Mouse (Mus musculus) layer of hippocampus, postnatal 25 days (tissue): ENCODE results near the gene Olfr524. TPM values are rescaled to one million over a fixed set of nuclear protein-coding genes. Genes with fewer than 3 reads are reported as not detected.

Source experiments
- DNase-seq, 2 experiments: peaks; one replicate each; pipeline ENCODE4 v3.0.0; 2022; ENCODE audit warnings: mixed read lengths in 2 of 2, low spot score in 1 of 2; ENCODE audit errors: extremely low spot score in 1 of 2
- total RNA-seq, 2 experiments: library from RNA; stranded (reverse); gene quantifications; 2 replicates each; pipeline ENCODE4 v1.2.3; 2021

Gene Olfr524
- total RNA-seq, 2 experiments from 2014 or later: not detected

- peak in 1 of 2 experiments; percentile 20 for DNase-seq
Observed at GRCm38 (mm10) chr7:140187721-140188390, 17.9 kb downstream of the Olfr524 start.

- peak in 1 of 2 experiments; percentile 42 for DNase-seq
Observed at GRCm38 (mm10) chr7:140186646-140187620, 18.8 kb downstream of the Olfr524 start.

GRCm38 (mm10) chr7:140184206-140184605 lies 21.6 kb downstream of the Olfr524 start:
- DNase-seq: no peak

GRCm38 (mm10) chr7:140180692-140181091 lies 25.1 kb downstream of the Olfr524 start:
- no peak for DNase-seq

- DNase-seq: no peak
Observed at GRCm38 (mm10) chr7:140179176-140179575, 26.6 kb downstream of the Olfr524 start.

GRCm38 (mm10) chr7:140172936-140173335 lies 32.8 kb downstream of the Olfr524 start, which contains the start of gene Olfr523:
Olfr523 (plus strand) TSS chr7:140173217.
- DNase-seq: no peak

- DNase-seq: no peak
Observed at GRCm38 (mm10) chr7:140170863-140171262, 34.9 kb downstream of the Olfr524 start.

- DNase-seq: no peak
Observed at GRCm38 (mm10) chr7:140169386-140169785, 36.4 kb downstream of the Olfr524 start.

- DNase-seq: no peak
Observed at GRCm38 (mm10) chr7:140167950-140168349, 37.8 kb downstream of the Olfr524 start.

- DNase-seq: no peak
Observed at GRCm38 (mm10) chr7:140164664-140165063, 41.1 kb downstream of the Olfr524 start, which contains the start of gene Olfr522. Olfr522 (minus strand) TSS chr7:140164764.

GRCm38 (mm10) chr7:140160363-140160762 lies 45.4 kb downstream of the Olfr524 start:
- DNase-seq: no peak

GRCm38 (mm10) chr7:140154218-140154927 lies 51.4 kb downstream of the Olfr524 start, which contains the start of gene Sprn:
Sprn (minus strand) TSS chr7:140154877.
- DNase-seq: peak; percentile 61

GRCm38 (mm10) chr7:140153829-140154217 lies 51.9 kb downstream of the Olfr524 start:
- DNase-seq: no peak

GRCm38 (mm10) chr7:140153383-140153782 lies 52.4 kb downstream of the Olfr524 start:
- DNase-seq: peak; percentile 47 to 52

Other genes starting within 250 kb of the Olfr524 start
- gene 6430531B16Rik, start 227.2 kb downstream of the Olfr524 start, total RNA-seq: 1 to 10 TPM; 1.0 to 1.4 TPM
- 1 to 10 TPM; 3.3 to 3.4 TPM for gene Adam8, start 213.4 kb downstream of the Olfr524 start, total RNA-seq
- 10 to 100 TPM; 21.7 to 26.4 TPM for gene Zfp511, start 169.6 kb downstream of the Olfr524 start, total RNA-seq
- 10 to 100 TPM; 36.6 to 38.0 TPM for gene Tubgcp2, start 169.3 kb downstream of the Olfr524 start, total RNA-seq
- gene Msx3, start 156.9 kb downstream of the Olfr524 start, total RNA-seq: under 1 TPM; 0.12 to 0.14 TPM
- 100 to 1,000 TPM; 235 to 258 TPM for gene Caly, start 123.4 kb downstream of the Olfr524 start, total RNA-seq
- not detected for gene Prap1, start 112.6 kb downstream of the Olfr524 start, total RNA-seq
- gene Fuom, start 103.5 kb downstream of the Olfr524 start, total RNA-seq: 10 to 100 TPM; 38.3 to 47.5 TPM
- gene Paox, start 90.2 kb downstream of the Olfr524 start, total RNA-seq: 1 to 10 TPM; 4.0 to 4.7 TPM
- gene Echs1, start 89.5 kb downstream of the Olfr524 start, total RNA-seq: 10 to 100 TPM; 52.1 to 59.8 TPM
- 10 to 100 TPM; 24.9 to 30.2 TPM for gene Mtg1, start 68.4 kb downstream of the Olfr524 start, total RNA-seq
- gene Sprn, start 51.1 kb downstream of the Olfr524 start, total RNA-seq: 100 to 1,000 TPM; 191 to 207 TPM
- gene Olfr522, start 41.2 kb downstream of the Olfr524 start, total RNA-seq: not detected
- under 1 TPM in 1 of 2 experiments, not detected in 1; 0.25 TPM for gene Olfr523, start 32.7 kb downstream of the Olfr524 start, total RNA-seq
- gene Cd163l1, start 12.3 kb upstream of the Olfr524 start, total RNA-seq: under 1 TPM; 0.39 to 0.63 TPM
- under 1 TPM; 0.22 to 0.26 TPM for gene 5830411N06Rik, start 41.3 kb upstream of the Olfr524 start, total RNA-seq
- not detected for gene Olfr525, start 114.9 kb upstream of the Olfr524 start, total RNA-seq
- not detected for gene Olfr527, start 128.1 kb upstream of the Olfr524 start, total RNA-seq
- not detected for gene Olfr60, start 155.7 kb upstream of the Olfr524 start, total RNA-seq
- gene Olfr530, start 170.4 kb upstream of the Olfr524 start, total RNA-seq: not detected
- gene Olfr531, start 197.0 kb upstream of the Olfr524 start, total RNA-seq: not detected
- not detected for gene Olfr532, start 215.7 kb upstream of the Olfr524 start, total RNA-seq